Mouse (Mus musculus) liver, adult 2 months (tissue): ENCODE measurements at regions not wholly inside any gene's neighbourhood (a gene's known extent, or its start where the extent isn't known, plus 50 kb on each side); places are given as distances from the start of the nearest gene placed in this dataset.

Experiments
- DNase-seq: peaks from one replicate; pipeline ENCODE4 v3.0.0-alpha.2; 2011; ENCODE audit warnings: low read depth, low spot score; ENCODE audit errors: extremely low read depth
- H3K27ac ChIP-seq: fragments of 200-500 bp; replicated peaks from 2 replicates; pipeline ENCODE4 v1.5.1; 2012; ENCODE audit warnings: low read depth, mild to moderate bottlenecking, control low read depth, inconsistent platforms, low read length; ENCODE audit not compliant: insufficient read depth
- H3K27me3 ChIP-seq: fragments of 200-500 bp; 2 replicates; pipeline ENCODE4 v1.6.1; 2012; ENCODE audit warnings: mild to moderate bottlenecking, moderate library complexity, low read length, inconsistent platforms; ENCODE audit not compliant: control insufficient read depth, insufficient read depth
- H3K36me3 ChIP-seq: fragments of 200-500 bp; 2 replicates; pipeline ENCODE4 v1.6.1; 2012; ENCODE audit warnings: low read length, inconsistent platforms; ENCODE audit not compliant: control insufficient read depth, insufficient read depth
- H3K4me1 ChIP-seq: fragments of 200-500 bp; 2 replicates; pipeline ENCODE4 v1.6.1; 2011; ENCODE audit warnings: low read length; ENCODE audit not compliant: control insufficient read depth, insufficient read depth
- H3K4me3 ChIP-seq: fragments of 200-500 bp; 2 replicates; pipeline ENCODE4 v1.5.1; 2011; ENCODE audit warnings: low read depth, mild to moderate bottlenecking, control low read depth, low read length, moderate library complexity; ENCODE audit not compliant: insufficient read depth
- H3K79me2 ChIP-seq: fragments of 200-500 bp; 2 replicates; pipeline ENCODE4 v1.6.1; 2012; ENCODE audit warnings: inconsistent platforms, mild to moderate bottlenecking, low read length, moderate library complexity; ENCODE audit not compliant: control insufficient read depth, insufficient read depth
- H3K9ac ChIP-seq: fragments of 200-500 bp; 2 replicates; pipeline ENCODE4 v1.6.1; 2012; ENCODE audit warnings: low read depth, mild to moderate bottlenecking, control low read depth, inconsistent platforms, low read length
- CTCF ChIP-seq: fragments of 200-500 bp; IDR thresholded peaks from 2 replicates; pipeline ENCODE4 v1.5.1; 2011; ENCODE audit warnings: low read depth, low read length, control low read depth
- POLR2A ChIP-seq: fragments of 200-500 bp; IDR thresholded peaks from 2 replicates; pipeline ENCODE4 v1.6.1; 2011; ENCODE audit warnings: low read length, control low read depth; ENCODE audit not compliant: insufficient read depth; ENCODE audit errors: extremely low read depth
- WGBS: fragments of 180-500 bp; shearing (Covaris S2); methylation state at CpG from one replicate; pipeline ENCODE4 v1.1.7; 2018; 5-methylcytosine and 5-hydroxymethylcytosine counted together

GRCm38 (mm10) chr10:26434586-26434985 lies 58.8 kb upstream of the L3mbtl3 start:
- H3K79me2 ChIP-seq: no peaks in the 10 kb centered on the region
- no peak overlapping the region for H3K4me3 ChIP-seq
- no peak for DNase-seq
- WGBS: 92% methylated on average over 11 of the region's 11 CpGs
- no peaks in the 10 kb centered on the region for H3K36me3 ChIP-seq
- H3K4me1 ChIP-seq: no peaks in the 10 kb centered on the region
- no peak overlapping the region for H3K9ac ChIP-seq
- H3K27me3 ChIP-seq: no peaks in the 10 kb centered on the region
- TF ChIP-seq CTCF: no peak
- no peak overlapping the region for H3K27ac ChIP-seq

DNA sequence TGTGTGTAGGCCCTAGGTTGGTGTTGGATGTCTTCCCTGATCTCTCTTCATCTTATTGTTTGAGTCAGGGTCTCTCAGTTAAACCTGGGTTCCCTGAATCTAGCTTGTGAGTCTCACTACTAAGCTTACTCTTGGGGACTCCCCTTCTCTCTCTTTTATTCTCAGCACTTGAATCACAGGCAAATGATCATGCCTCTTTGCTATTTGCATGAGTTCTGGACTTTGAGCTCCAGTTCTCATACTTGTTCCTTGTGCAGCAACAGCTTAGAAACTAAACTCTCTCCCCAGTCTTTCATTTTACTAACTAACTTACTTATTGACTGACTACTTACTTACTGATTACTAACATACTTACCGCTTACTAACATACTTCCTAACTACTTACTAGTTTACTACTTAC lies 64.9 kb upstream of the L3mbtl3 start:
- no peak overlapping the region for H3K4me3 ChIP-seq
- H3K36me3 ChIP-seq: no peaks in the 10 kb centered on the region
- H3K4me1 ChIP-seq: no peaks in the 10 kb centered on the region
- H3K27me3 ChIP-seq: no peaks in the 10 kb centered on the region
- no peak overlapping the region for H3K27ac ChIP-seq
- H3K79me2 ChIP-seq: no peaks in the 10 kb centered on the region
- no peak for TF ChIP-seq CTCF
- TF ChIP-seq POLR2A: no peak
- WGBS: 96% methylated on average over 1 of the region's 1 CpGs
- peak; percentile 1 for DNase-seq
- H3K9ac ChIP-seq: no peak overlapping the region

GRCm38 (mm10) chr10:26484311-26484710 lies 108.5 kb upstream of the L3mbtl3 start:
- TF ChIP-seq CTCF: no peak
- no peak for TF ChIP-seq POLR2A
- H3K4me1 ChIP-seq: no peaks in the 10 kb centered on the region
- DNase-seq: no peak
- no peaks in the 10 kb centered on the region for H3K27me3 ChIP-seq
- no peaks in the 10 kb centered on the region for H3K79me2 ChIP-seq
- no peak overlapping the region for H3K27ac ChIP-seq
- H3K36me3 ChIP-seq: no peaks in the 10 kb centered on the region
- WGBS: 60% methylated on average over 4 of the region's 4 CpGs
- no peak overlapping the region for H3K4me3 ChIP-seq
- no peak overlapping the region for H3K9ac ChIP-seq

GRCm38 (mm10) chr10:26491351-26491750 lies 115.6 kb upstream of the L3mbtl3 start:
- DNase-seq: no peak
- Histone ChIP-seq H3K27ac (no peak overlapping the region), H3K9ac (no peak overlapping the region), H3K79me2 (no peaks in the 10 kb centered on the region), H3K27me3 (no peaks in the 10 kb centered on the region), H3K4me1 (no peaks in the 10 kb centered on the region), H3K4me3 (no peak overlapping the region), H3K36me3 (no peaks in the 10 kb centered on the region)
- TF ChIP-seq CTCF (no peak), POLR2A (no peak)
- 95% methylated on average over 5 of the region's 5 CpGs for WGBS

DNA sequence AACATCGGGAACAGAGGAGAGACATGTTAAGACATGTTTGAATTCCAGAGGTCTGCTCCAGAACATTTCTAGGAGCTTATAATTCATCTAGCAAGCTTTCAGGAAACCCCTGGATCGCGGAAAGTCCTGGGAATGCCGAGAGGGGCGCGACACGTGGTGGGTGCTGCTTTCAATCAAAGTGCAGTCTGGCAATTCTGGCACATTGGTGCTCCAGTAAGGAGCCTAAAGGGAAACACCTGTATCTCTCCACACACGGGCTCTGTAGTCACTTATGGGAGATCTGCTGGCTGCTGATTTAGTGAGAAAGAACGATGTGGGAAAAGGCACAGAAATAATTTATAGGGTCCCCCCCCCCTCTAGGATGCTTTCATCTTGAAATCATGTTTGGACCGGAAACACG lies 116.4 kb upstream of the L3mbtl3 start:
- H3K27me3 ChIP-seq: no peaks in the 10 kb centered on the region
- H3K36me3 ChIP-seq: no peaks in the 10 kb centered on the region
- H3K79me2 ChIP-seq: no peaks in the 10 kb centered on the region
- no peaks in the 10 kb centered on the region for H3K4me1 ChIP-seq
- no peak overlapping the region for H3K27ac ChIP-seq
- H3K4me3 ChIP-seq: no peak overlapping the region
- TF ChIP-seq POLR2A (no peak), CTCF (no peak)
- WGBS: 80% methylated on average over 11 of the region's 11 CpGs
- DNase-seq: no peak
- H3K9ac ChIP-seq: no peak overlapping the region

- TF ChIP-seq CTCF (no peak), POLR2A (no peak)
Measured at GRCm38 (mm10) chr10:26492856-26493484, 117.2 kb upstream of the L3mbtl3 start.

More at GRCm38 (mm10) chr10:26492856-26493484, 117.2 kb upstream of the L3mbtl3 start:
- no peak for DNase-seq
- H3K27ac ChIP-seq: no peak overlapping the region
- H3K79me2 ChIP-seq: no peaks in the 10 kb centered on the region
- no peaks in the 10 kb centered on the region for H3K36me3 ChIP-seq
- no peak overlapping the region for H3K4me3 ChIP-seq
- no peaks in the 10 kb centered on the region for H3K27me3 ChIP-seq
- no peak overlapping the region for H3K9ac ChIP-seq
- H3K4me1 ChIP-seq: no peaks in the 10 kb centered on the region
- 77% methylated on average over 13 of the region's 13 CpGs for WGBS
